Mouse (Mus musculus): ENCODE results near the gene Atg4d. TPM values are rescaled to one million over a fixed set of nuclear protein-coding genes. Genes with fewer than 3 reads are reported as not detected.

Gene Atg4d
- 8.0 TPM for polyA plus RNA-seq (2015; fragmentation: Illumina TruSeq; extraction: RNeasy Lipid Tissue Mini Kit (QIAGEN cat#74804); ENCODE audit: insufficient read depth, low replicate concordance)

DNA sequence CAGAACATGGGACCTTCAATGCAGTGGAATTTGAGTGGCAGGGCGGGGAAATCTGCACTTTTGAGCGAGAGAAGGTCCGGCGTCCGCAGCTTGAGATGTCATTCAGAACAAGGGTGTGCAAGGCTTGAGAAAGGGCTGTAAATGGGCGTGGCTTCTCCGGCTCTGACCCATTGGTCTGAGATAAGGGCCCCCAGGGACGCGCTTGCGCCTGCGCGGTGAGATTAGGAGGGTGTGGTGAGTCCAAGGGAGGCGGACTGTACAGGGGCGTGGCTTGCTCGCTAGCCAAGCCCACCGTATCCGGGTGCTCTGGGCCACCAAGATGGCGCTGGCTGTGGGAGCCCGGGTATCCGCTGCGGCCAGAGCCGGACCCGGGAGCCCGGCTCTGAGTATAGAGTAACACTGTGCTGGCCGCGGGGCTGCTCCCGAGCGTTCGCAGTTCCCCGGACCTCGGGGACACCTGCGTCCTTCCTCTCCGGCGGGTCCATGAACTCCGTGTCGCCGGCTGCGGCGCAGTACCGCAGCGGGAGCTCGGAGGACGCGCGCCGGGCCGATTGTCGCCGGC lies at the start of gene Atg4d:
Atg4d (plus strand) TSS at position 294 of the 562 bp plus-strand sequence.

DNA sequence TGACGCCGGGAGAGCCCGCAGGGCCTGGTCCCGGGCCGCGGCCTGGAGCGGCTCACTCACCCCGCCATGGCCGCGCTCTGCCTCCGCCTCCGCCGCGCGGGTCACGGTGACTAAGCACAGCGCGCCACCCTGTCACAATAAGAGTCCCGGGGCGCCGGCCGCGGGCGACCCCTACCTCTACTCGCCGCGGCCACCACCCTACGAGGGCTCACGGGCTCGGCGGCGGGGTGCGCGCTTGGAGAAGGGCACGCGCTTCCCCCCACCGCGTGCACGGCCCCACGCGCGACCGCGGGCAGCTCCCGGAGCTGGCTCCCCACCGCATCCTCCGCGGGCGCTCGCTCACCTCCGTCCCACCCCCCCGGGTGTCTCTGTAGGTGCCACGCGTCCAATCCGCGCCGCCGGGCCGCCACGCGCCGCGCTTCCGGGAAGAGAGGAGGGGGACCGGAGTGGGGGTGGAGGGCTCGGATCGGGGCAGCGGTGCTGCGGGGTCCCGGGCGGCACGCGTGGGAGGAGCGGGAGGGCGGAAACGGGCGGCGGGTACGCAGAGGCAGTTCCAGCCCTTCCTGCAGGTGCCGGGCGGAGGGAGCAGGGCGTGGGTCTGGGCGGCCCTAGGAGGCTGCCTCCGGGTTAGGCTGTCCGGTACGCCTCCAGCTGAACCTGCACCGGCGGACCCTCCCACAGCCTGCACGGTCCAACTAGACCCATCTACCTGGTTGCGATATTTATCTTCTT lies 26.2 kb upstream of the Atg4d start, which contains the start of gene Keap1:
Keap1 (minus strand) TSS at position 629 of the 732 bp plus-strand sequence.

DNA sequence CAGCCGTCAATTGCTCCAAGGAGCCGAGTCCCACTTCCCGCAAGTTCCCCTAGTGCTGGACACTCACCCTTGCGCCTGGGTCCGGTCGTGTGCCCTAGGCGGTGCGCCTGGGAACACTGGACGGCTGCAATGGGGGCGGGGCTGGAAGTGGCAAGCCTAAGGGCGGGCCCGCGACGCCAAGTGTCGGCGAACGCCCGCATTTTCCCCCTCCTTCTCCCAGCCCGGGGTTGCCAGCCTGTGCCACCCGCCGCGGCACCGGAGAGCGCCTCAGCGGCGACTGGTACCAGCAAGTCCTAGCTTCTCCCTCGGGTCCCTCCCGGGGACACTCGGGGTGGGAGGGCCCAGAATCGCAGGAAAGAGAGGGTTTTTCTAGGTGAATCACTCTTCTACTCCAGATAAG lies 16.8 kb upstream of the Atg4d start, which contains the start of gene S1pr5:
S1pr5 (minus strand) TSS at position 118 of the 400 bp plus-strand sequence.

DNA sequence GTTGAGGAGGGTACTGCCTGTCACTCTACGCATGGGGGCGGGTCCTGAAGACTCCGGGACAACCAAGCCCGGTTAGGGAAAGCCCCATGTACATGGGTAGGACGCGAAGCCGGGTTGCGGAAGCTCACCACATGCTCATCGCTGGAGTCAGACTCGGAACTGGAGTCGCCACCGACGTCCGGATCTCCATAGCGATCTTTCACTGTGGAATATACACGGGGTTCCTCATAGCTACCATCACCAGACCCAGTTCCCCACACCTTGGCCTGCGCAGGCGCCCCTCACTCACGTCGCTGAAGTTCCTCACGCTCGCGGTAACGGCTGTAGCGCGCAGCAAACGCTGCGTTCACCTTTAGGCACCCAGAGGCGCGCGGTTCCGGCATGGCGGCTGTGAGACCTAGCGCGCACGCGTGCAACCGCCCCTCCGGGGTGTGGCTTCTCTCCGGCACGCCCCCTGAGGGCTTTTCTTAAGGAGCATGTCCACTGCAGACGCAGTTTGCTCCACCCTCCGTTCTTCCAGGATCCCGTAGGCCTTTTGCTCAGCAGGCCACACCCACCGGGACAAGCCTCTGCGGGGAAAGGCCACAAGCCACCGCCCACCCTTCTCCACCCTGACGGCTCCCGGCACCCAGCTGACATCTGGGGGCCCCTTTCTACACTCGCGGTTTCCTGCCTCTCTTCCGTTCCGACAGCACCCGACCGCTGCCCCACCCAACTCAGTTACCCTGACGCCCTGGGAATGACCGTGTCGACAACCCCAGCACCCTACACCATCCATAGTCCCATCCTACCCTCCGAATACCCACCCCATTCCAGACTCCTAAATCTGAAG lies 22.7 kb downstream of the Atg4d start, which contains the start of gene Kri1:
Kri1 (minus strand) TSS at position 399 of the 832 bp plus-strand sequence.

DNA sequence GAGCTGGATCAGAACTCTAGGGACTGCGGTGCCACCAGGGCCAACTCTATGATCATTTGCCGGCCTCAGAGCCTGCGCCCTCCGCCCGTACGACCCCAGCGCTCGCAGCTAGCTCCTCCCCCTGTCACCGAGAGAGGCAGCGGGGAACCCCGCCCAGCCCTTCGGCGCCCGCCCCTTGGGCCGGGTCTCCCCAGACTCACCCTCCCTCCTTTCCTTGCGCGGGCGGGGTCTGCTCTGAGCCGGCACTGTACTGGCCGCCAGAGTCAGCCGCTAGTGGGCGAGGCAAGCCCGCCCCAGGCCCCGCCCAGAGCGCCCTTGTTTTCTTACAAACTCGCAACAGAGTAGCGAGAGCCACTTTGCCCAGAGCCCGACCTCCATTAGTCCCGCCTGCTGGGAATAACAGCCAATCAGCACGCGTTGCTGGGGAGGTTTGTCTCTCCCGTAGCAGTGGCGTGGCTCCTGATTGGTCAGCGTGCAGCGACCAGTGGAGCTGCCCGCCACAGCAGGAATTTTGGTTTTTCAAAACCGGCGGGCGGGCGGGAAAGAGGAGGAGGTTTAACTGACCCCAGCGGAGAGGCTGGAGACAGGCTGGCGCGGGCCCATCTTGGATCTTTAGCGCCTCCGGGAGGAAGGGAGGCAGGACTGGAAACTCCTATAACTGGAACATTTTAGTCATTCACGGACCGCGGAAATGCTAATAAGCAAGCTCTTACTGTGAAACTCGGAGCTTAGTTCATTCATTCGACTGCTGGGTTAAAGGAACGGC lies 26.1 kb downstream of the Atg4d start, which contains the start of gene Cdkn2d:
Cdkn2d (minus strand) TSS at position 386 of the 766 bp plus-strand sequence.

DNA sequence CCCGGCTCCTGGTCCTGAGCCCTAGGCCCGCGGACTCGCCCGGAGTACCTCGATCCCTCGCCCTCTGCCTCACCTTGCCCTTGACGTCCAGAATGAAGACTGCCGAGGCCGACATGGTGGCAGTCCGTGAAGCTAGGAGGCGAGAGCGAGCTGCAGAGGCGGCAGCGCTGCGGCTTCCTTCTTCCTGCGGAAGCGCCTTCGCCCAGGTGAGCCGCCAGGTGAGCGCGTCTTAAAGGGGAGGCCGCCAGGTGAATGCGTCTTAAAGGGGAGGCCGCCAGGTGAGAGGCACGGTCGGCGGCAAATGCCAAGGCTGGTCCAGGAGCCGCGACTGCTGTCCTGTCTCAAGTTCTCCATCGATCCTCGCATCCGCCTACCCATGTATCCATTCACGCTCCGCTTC lies 47.0 kb downstream of the Atg4d start, which contains the start of gene Ap1m2:
Ap1m2 (minus strand) TSS at position 204 of the 400 bp plus-strand sequence.

DNA sequence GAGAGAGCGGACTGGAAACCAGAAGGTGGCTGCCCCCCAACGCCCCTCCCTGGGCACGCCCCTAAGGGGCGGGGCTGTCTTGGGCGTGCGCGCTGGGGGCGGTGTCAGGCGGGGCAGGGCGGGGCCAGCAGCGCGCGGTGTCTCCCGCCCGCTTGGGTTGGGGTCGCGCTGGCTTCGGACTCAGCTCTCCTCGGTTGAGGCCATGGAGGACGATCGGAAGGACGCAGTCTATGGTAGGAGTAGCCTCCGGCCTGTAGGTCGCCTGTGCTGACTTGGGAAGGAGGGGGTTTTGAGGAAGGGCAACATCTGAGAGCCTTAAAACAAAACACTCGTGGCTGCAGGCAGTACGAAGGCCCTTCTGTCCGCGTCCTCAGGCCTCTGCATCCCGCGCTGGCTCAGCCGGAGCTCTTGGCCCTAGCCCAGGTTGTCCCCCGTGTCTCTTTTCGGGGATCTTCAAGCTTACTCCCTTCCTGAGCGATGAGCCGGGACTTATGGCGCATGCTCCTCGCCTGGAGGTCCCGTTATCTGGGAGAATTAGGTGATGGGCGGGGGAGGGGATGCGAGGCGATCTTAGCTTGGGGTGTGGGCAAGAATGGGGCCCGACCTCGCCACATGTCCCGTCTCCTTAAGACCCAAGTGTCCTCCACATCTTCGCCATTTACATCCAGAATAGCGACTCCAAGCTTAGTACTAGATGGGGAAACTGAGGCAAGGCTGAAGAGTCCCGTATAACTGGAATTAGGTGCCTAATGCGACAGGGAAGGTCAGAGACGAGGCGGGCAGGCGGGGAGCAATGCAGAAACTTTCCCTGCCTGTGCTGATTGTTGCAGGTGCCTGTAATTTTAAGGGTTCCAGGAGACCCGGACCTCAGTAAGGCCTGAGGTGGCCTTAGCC lies 55.8 kb downstream of the Atg4d start, which contains the start of gene Slc44a2:
Slc44a2 (plus strand) TSS at position 80 of the 894 bp plus-strand sequence.

Other genes starting within 250 kb of the Atg4d start
- 75.3 TPM for gene Icam1, start 249.3 kb upstream of the Atg4d start, polyA plus RNA-seq (2015; fragmentation: Illumina TruSeq; extraction: RNeasy Lipid Tissue Mini Kit (QIAGEN cat#74804); ENCODE audit: insufficient read depth, low replicate concordance)
- 0.57 TPM for gene Icam4, start 235.9 kb upstream of the Atg4d start, polyA plus RNA-seq (2015; fragmentation: Illumina TruSeq; extraction: RNeasy Lipid Tissue Mini Kit (QIAGEN cat#74804); ENCODE audit: insufficient read depth, low replicate concordance)
- gene Icam5, start 233.2 kb upstream of the Atg4d start, polyA plus RNA-seq (2015; fragmentation: Illumina TruSeq; extraction: RNeasy Lipid Tissue Mini Kit (QIAGEN cat#74804); ENCODE audit: insufficient read depth, low replicate concordance): 0.10 TPM
- gene Zglp1, start 198.2 kb upstream of the Atg4d start, polyA plus RNA-seq (2015; fragmentation: Illumina TruSeq; extraction: RNeasy Lipid Tissue Mini Kit (QIAGEN cat#74804); ENCODE audit: insufficient read depth, low replicate concordance): 0.33 TPM
- gene Gm49373, start 192.2 kb upstream of the Atg4d start, polyA plus RNA-seq (2015; fragmentation: Illumina TruSeq; extraction: RNeasy Lipid Tissue Mini Kit (QIAGEN cat#74804); ENCODE audit: insufficient read depth, low replicate concordance): not detected
- 21.1 TPM for gene Fdx1l, start 191.7 kb upstream of the Atg4d start, polyA plus RNA-seq (2015; fragmentation: Illumina TruSeq; extraction: RNeasy Lipid Tissue Mini Kit (QIAGEN cat#74804); ENCODE audit: insufficient read depth, low replicate concordance)
- gene Gm38431, start 173.3 kb upstream of the Atg4d start, polyA plus RNA-seq (2015; fragmentation: Illumina TruSeq; extraction: RNeasy Lipid Tissue Mini Kit (QIAGEN cat#74804); ENCODE audit: insufficient read depth, low replicate concordance): 1.5 TPM
- gene Raver1, start 173.3 kb upstream of the Atg4d start, polyA plus RNA-seq (2015; fragmentation: Illumina TruSeq; extraction: RNeasy Lipid Tissue Mini Kit (QIAGEN cat#74804); ENCODE audit: insufficient read depth, low replicate concordance): 26.0 TPM
- gene Tyk2, start 134.1 kb upstream of the Atg4d start, polyA plus RNA-seq (2015; fragmentation: Illumina TruSeq; extraction: RNeasy Lipid Tissue Mini Kit (QIAGEN cat#74804); ENCODE audit: insufficient read depth, low replicate concordance): 33.0 TPM
- gene Cdc37, start 115.3 kb upstream of the Atg4d start, polyA plus RNA-seq (2015; fragmentation: Illumina TruSeq; extraction: RNeasy Lipid Tissue Mini Kit (QIAGEN cat#74804); ENCODE audit: insufficient read depth, low replicate concordance): 112 TPM
- 8.6 TPM for gene Pde4a, start 99.6 kb upstream of the Atg4d start, polyA plus RNA-seq (2015; fragmentation: Illumina TruSeq; extraction: RNeasy Lipid Tissue Mini Kit (QIAGEN cat#74804); ENCODE audit: insufficient read depth, low replicate concordance)
- gene Keap1, start 25.9 kb upstream of the Atg4d start, polyA plus RNA-seq (2015; fragmentation: Illumina TruSeq; extraction: RNeasy Lipid Tissue Mini Kit (QIAGEN cat#74804); ENCODE audit: insufficient read depth, low replicate concordance): 18.0 TPM
- gene S1pr5, start 16.9 kb upstream of the Atg4d start, polyA plus RNA-seq (2015; fragmentation: Illumina TruSeq; extraction: RNeasy Lipid Tissue Mini Kit (QIAGEN cat#74804); ENCODE audit: insufficient read depth, low replicate concordance): 3.4 TPM
- 70.9 TPM for gene Kri1, start 22.7 kb downstream of the Atg4d start, polyA plus RNA-seq (2015; fragmentation: Illumina TruSeq; extraction: RNeasy Lipid Tissue Mini Kit (QIAGEN cat#74804); ENCODE audit: insufficient read depth, low replicate concordance)
- 23.0 TPM for gene Cdkn2d, start 26.1 kb downstream of the Atg4d start, polyA plus RNA-seq (2015; fragmentation: Illumina TruSeq; extraction: RNeasy Lipid Tissue Mini Kit (QIAGEN cat#74804); ENCODE audit: insufficient read depth, low replicate concordance)
- gene Ap1m2, start 47.0 kb downstream of the Atg4d start, polyA plus RNA-seq (2015; fragmentation: Illumina TruSeq; extraction: RNeasy Lipid Tissue Mini Kit (QIAGEN cat#74804); ENCODE audit: insufficient read depth, low replicate concordance): 4.0 TPM
- gene Slc44a2, start 55.4 kb downstream of the Atg4d start, polyA plus RNA-seq (2015; fragmentation: Illumina TruSeq; extraction: RNeasy Lipid Tissue Mini Kit (QIAGEN cat#74804); ENCODE audit: insufficient read depth, low replicate concordance): 243 TPM
- gene Ilf3, start 102.6 kb downstream of the Atg4d start, polyA plus RNA-seq (2015; fragmentation: Illumina TruSeq; extraction: RNeasy Lipid Tissue Mini Kit (QIAGEN cat#74804); ENCODE audit: insufficient read depth, low replicate concordance): 61.6 TPM
- gene Qtrt1, start 146.5 kb downstream of the Atg4d start, polyA plus RNA-seq (2015; fragmentation: Illumina TruSeq; extraction: RNeasy Lipid Tissue Mini Kit (QIAGEN cat#74804); ENCODE audit: insufficient read depth, low replicate concordance): 11.4 TPM
- 78.1 TPM for gene Dnm2, start 159.6 kb downstream of the Atg4d start, polyA plus RNA-seq (2015; fragmentation: Illumina TruSeq; extraction: RNeasy Lipid Tissue Mini Kit (QIAGEN cat#74804); ENCODE audit: insufficient read depth, low replicate concordance)
- gene Tmed1, start 245.0 kb downstream of the Atg4d start, polyA plus RNA-seq (2015; fragmentation: Illumina TruSeq; extraction: RNeasy Lipid Tissue Mini Kit (QIAGEN cat#74804); ENCODE audit: insufficient read depth, low replicate concordance): 4.4 TPM

Measured in spleen, adult 10 weeks (tissue).